In the genomic region with DNA sequence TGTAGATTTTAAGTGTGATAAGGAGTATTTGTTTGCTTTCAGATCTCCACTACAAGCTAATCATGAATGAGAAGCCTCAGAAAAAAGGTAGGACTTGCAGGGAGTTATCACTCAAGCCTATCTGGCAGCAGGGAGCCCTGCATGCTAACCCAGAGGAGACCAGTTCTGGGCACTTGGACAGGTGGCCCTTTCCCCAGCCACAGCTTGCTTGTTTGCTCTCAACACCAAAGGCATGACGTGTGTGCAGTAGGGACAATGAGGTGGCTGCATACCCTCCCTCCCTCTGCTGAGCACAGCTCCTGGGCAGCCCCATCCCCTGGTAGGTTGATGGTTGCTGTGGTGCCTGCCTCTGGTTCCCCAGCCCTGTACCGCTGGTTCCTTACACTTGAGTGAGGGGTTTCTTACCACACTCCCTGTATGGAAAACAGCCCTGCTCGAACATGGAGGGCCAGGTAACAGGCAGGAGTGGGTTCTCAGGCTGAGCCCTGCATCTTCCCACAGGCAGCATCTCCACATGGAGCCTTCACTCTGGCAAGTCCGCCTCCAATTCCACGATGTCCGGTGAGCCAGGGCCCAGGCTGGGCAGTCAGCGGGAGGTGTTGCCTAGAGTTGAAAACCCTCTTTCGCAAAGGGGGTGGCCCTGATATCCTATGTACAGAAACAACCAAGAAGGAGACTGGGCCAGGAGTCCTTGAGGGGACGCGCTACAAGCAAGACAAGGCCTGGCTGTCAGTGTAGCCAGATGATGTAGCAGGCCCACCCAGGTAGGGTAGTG, we compare ENCODE assay signal across 15 mouse cellular contexts. TPM values are rescaled to one million over a fixed set of nuclear protein-coding genes. Genes with fewer than 3 reads are reported as not detected.
A peak's percentile ranks its signal among the peaks of the same experiment; 100 is the strongest.
DNase-seq lines count a peak whose midpoint lies in the region; ATAC-seq and TF ChIP-seq lines count a peak whose summit lies in the region.
"Had no signal": no experiment of that assay in that cellular context is flagged by ENCODE, and none has a peak within 500 bp of the region (broad histone marks: within the 10 kb centered on the region; RNA-seq: fewer than 3 reads in every experiment).

No protein-coding gene starts in this region.

- no peak for DNase-seq in hindbrain, embryonic 11.5 days (ENCODE audit: low spot score)
- peak; percentile 85 for DNase-seq in midbrain, embryonic 11.5 days (ENCODE audit: low spot score, missing footprints)
- DNase-seq in midbrain, postnatal 0 days (ENCODE audit: low spot score) = no peak
- DNase-seq in cerebellum, postnatal 10 days = peak; percentile 25 to 29
- DNase-seq in right cerebral cortex, postnatal 4 days = no peak
- DNase-seq: heart, adult 2 months; heart, postnatal 14 days; kidney, adult 11 months; kidney, postnatal 25 days; left cerebral cortex, postnatal 4 days; lung, adult 18-20 months had no signal

- no peak for ATAC-seq in hindbrain, embryonic 13.5 days (ENCODE audit: low FRiP score)
- ATAC-seq in hindbrain, embryonic 11.5 days (ENCODE audit: low FRiP score) = no peak
- no peak for ATAC-seq in midbrain, embryonic 11.5 days (ENCODE audit: low FRiP score)
- ATAC-seq in midbrain, postnatal 0 days (ENCODE audit: low FRiP score) = no peak
- ATAC-seq in hindbrain, embryonic 16.5 days = no peak
- ATAC-seq: activated CD4-positive, CD25-positive, alpha-beta regulatory T cell, adult 4 months had no signal

- no peak overlapping the region for H3K27ac ChIP-seq in hindbrain, embryonic 13.5 days
- no peak overlapping the region for H3K27ac ChIP-seq in hindbrain, embryonic 11.5 days (ENCODE audit: low read depth, low read length)
- H3K27ac ChIP-seq in midbrain, embryonic 11.5 days (ENCODE audit: low read depth, low read length) = no peak overlapping the region
- H3K27ac ChIP-seq in midbrain, postnatal 0 days (ENCODE audit: low read depth, low read length) = no peak overlapping the region
- no peak overlapping the region for H3K27ac ChIP-seq in hindbrain, embryonic 16.5 days (ENCODE audit: low read depth, low read length)
- H3K27ac ChIP-seq: heart, adult 2 months; macrophage had no signal

- no peaks in the 10 kb centered on the region for H3K9me3 ChIP-seq in hindbrain, embryonic 13.5 days
- H3K9me3 ChIP-seq in hindbrain, embryonic 11.5 days (ENCODE audit: control insufficient read depth, low read length) = no peaks in the 10 kb centered on the region
- H3K9me3 ChIP-seq in midbrain, embryonic 11.5 days (ENCODE audit: control insufficient read depth, low read length) = no peaks in the 10 kb centered on the region
- no peaks in the 10 kb centered on the region for H3K9me3 ChIP-seq in midbrain, postnatal 0 days (ENCODE audit: low read length)
- H3K9me3 ChIP-seq in hindbrain, embryonic 16.5 days (ENCODE audit: control insufficient read depth, low read length) = no peaks in the 10 kb centered on the region

- peak overlapping the region; percentile 84; the same call in 1 of the 2 replicates for H3K9ac ChIP-seq in hindbrain, embryonic 13.5 days
- H3K9ac ChIP-seq in hindbrain, embryonic 11.5 days (ENCODE audit: low read depth, low read length) = no peak overlapping the region
- no peak overlapping the region for H3K9ac ChIP-seq in midbrain, embryonic 11.5 days (ENCODE audit: low read length)
- H3K9ac ChIP-seq in midbrain, postnatal 0 days (replicated peaks; ENCODE audit: low read length, poor library complexity, severe bottlenecking) = no peak overlapping the region
- H3K9ac ChIP-seq in hindbrain, embryonic 16.5 days (ENCODE audit: low read depth, low read length) = no peak overlapping the region

- H3K27me3 ChIP-seq in hindbrain, embryonic 13.5 days = 0 out of 2 replicates have a peak, but pooled peaks cover 4% of the 10 kb centered on the region
- no peaks in the 10 kb centered on the region for H3K27me3 ChIP-seq in hindbrain, embryonic 11.5 days (ENCODE audit: control insufficient read depth, insufficient read depth, low read length)
- no peaks in the 10 kb centered on the region for H3K27me3 ChIP-seq in midbrain, embryonic 11.5 days (ENCODE audit: control insufficient read depth, insufficient read depth, low read length)
- no peaks in the 10 kb centered on the region for H3K27me3 ChIP-seq in midbrain, postnatal 0 days (ENCODE audit: insufficient read depth, low read length)
- no peaks in the 10 kb centered on the region for H3K27me3 ChIP-seq in hindbrain, embryonic 16.5 days (replicated peaks; ENCODE audit: control insufficient read depth, insufficient read depth, low read length)

- H3K4me2 ChIP-seq in hindbrain, embryonic 13.5 days = peak overlapping the region; percentile 87
- H3K4me2 ChIP-seq in hindbrain, embryonic 11.5 days (replicated peaks; ENCODE audit: low read depth, low read length) = no peak overlapping the region
- H3K4me2 ChIP-seq in midbrain, embryonic 11.5 days = no peak overlapping the region
- no peak overlapping the region; the same call in 1 of the 2 replicates for H3K4me2 ChIP-seq in midbrain, postnatal 0 days (ENCODE audit: low read depth, low read length, poor library complexity, severe bottlenecking)
- H3K4me2 ChIP-seq in hindbrain, embryonic 16.5 days (ENCODE audit: low read length) = peak overlapping the region; percentile 91

- H3K4me3 ChIP-seq in hindbrain, embryonic 13.5 days = no peak overlapping the region
- no peak overlapping the region for H3K4me3 ChIP-seq in hindbrain, embryonic 11.5 days (ENCODE audit: low read depth, low read length)
- H3K4me3 ChIP-seq in midbrain, embryonic 11.5 days (ENCODE audit: low read depth, low read length) = no peak overlapping the region
- no peak overlapping the region for H3K4me3 ChIP-seq in midbrain, postnatal 0 days (ENCODE audit: low read depth, low read length)
- H3K4me3 ChIP-seq in hindbrain, embryonic 16.5 days (ENCODE audit: low read length) = no peak overlapping the region
- H3K4me3 ChIP-seq: heart, adult 2 months had no signal

- H3K4me1 ChIP-seq in hindbrain, embryonic 13.5 days (replicated peaks) = peaks cover 19% of the 10 kb centered on the region
- H3K4me1 ChIP-seq in hindbrain, embryonic 11.5 days (replicated peaks; ENCODE audit: control insufficient read depth, insufficient read depth, low read length) = 0 out of 2 replicates have a peak, but pooled peaks cover 3% of the 10 kb centered on the region
- peaks cover 6% of the 10 kb centered on the region; the same call in 1 of the 2 replicates for H3K4me1 ChIP-seq in midbrain, embryonic 11.5 days (ENCODE audit: control insufficient read depth, insufficient read depth, low read length)
- H3K4me1 ChIP-seq in midbrain, postnatal 0 days (ENCODE audit: insufficient read depth, low read length) = 0 out of 2 replicates have a peak, but pooled peaks cover 4% of the 10 kb centered on the region
- peaks cover 11% of the 10 kb centered on the region for H3K4me1 ChIP-seq in hindbrain, embryonic 16.5 days (ENCODE audit: control insufficient read depth, insufficient read depth, low read depth, low read length)

- no peak for TF ChIP-seq CTCF in midbrain, postnatal 0 days (IDR thresholded peaks at IDR 0.05)

- 83% methylated on average over 10 of the region's 10 CpGs for WGBS in hindbrain, embryonic 13.5 days
- WGBS in hindbrain, embryonic 11.5 days = 82% methylated on average over 10 of the region's 10 CpGs
- WGBS in midbrain, embryonic 11.5 days = 81% methylated on average over 10 of the region's 10 CpGs
- 84% methylated on average over 10 of the region's 10 CpGs for WGBS in midbrain, postnatal 0 days
- 78% methylated on average over 10 of the region's 10 CpGs for WGBS in hindbrain, embryonic 16.5 days

- peaks cover 64% of the 10 kb centered on the region for H3K36me3 ChIP-seq in hindbrain, embryonic 13.5 days
- peaks cover 3% of the 10 kb centered on the region; the same call in 1 of the 2 replicates for H3K36me3 ChIP-seq in hindbrain, embryonic 11.5 days (ENCODE audit: control insufficient read depth, insufficient read depth, low read length)
- H3K36me3 ChIP-seq in midbrain, embryonic 11.5 days (ENCODE audit: control insufficient read depth, insufficient read depth, low read length) = peaks cover under 1% of the 10 kb centered on the region; the same call in 1 of the 2 replicates
- peaks cover 31% of the 10 kb centered on the region for H3K36me3 ChIP-seq in midbrain, postnatal 0 days (ENCODE audit: insufficient read depth, low read length)
- peaks cover 16% of the 10 kb centered on the region for H3K36me3 ChIP-seq in hindbrain, embryonic 16.5 days (ENCODE audit: control insufficient read depth, insufficient read depth, low read length)

RNA-seq across cellular contexts. Expression of a gene that starts 1.5 kb away (rescaled TPM):
- 7.0 and 7.8 TPM in 2 replicates for polyA plus RNA-seq in hindbrain, embryonic 13.5 days (2015; fragmentation: Nextera tagmentation; extraction: Ambion mirVana)
- 4.4 and 5.9 TPM in 2 replicates for polyA plus RNA-seq in hindbrain, embryonic 11.5 days (2014; fragmentation: Nextera tagmentation; extraction: Ambion mirVana)
- 4.8 and 5.4 TPM in 2 replicates for polyA plus RNA-seq in midbrain, embryonic 11.5 days (2014; fragmentation: Nextera tagmentation; extraction: Ambion mirVana)
- 22.5 and 25.3 TPM in 2 replicates for total RNA-seq in midbrain, postnatal 0 days (2014; rRNA removed)
- 30.8 and 35.5 TPM in 2 replicates for polyA plus RNA-seq in midbrain, postnatal 0 days (2015; fragmentation: Nextera tagmentation; extraction: Ambion mirVana)
- polyA plus RNA-seq in hindbrain, embryonic 16.5 days (2015; fragmentation: Nextera tagmentation; extraction: Ambion mirVana) = 16.6 and 18.0 TPM in 2 replicates

RNA-seq across cellular contexts. Expression of a gene that starts 28.6 kb away (rescaled TPM):
- 23.8 and 27.2 TPM in 2 replicates for polyA plus RNA-seq in hindbrain, embryonic 13.5 days (2015; fragmentation: Nextera tagmentation; extraction: Ambion mirVana)
- polyA plus RNA-seq in hindbrain, embryonic 11.5 days (2014; fragmentation: Nextera tagmentation; extraction: Ambion mirVana) = 39.1 and 40.9 TPM in 2 replicates
- 41.1 and 46.5 TPM in 2 replicates for polyA plus RNA-seq in midbrain, embryonic 11.5 days (2014; fragmentation: Nextera tagmentation; extraction: Ambion mirVana)
- total RNA-seq in midbrain, postnatal 0 days (2014; rRNA removed) = 49.9 and 58.5 TPM in 2 replicates
- 23.4 and 24.7 TPM in 2 replicates for polyA plus RNA-seq in midbrain, postnatal 0 days (2015; fragmentation: Nextera tagmentation; extraction: Ambion mirVana)
- polyA plus RNA-seq in hindbrain, embryonic 16.5 days (2015; fragmentation: Nextera tagmentation; extraction: Ambion mirVana) = 23.6 and 30.4 TPM in 2 replicates

Comparison
In these comparisons a context has a peak if more than half of its experiments do, and no peak if none do; other contexts are left out.
1. H3K4me2 ChIP-seq: peak in hindbrain, embryonic 13.5 days (single experiment) and hindbrain, embryonic 16.5 days (single experiment); none in hindbrain, embryonic 11.5 days (single experiment), midbrain, embryonic 11.5 days (single experiment) and midbrain, postnatal 0 days (single experiment).
2. DNase-seq: peak in midbrain, embryonic 11.5 days (single experiment) and cerebellum, postnatal 10 days (2 of 2); none in hindbrain, embryonic 11.5 days (single experiment), midbrain, postnatal 0 days (single experiment) and right cerebral cortex, postnatal 4 days (single experiment).